Mouse (Mus musculus) liver, embryonic 14.5 days (tissue): ENCODE measurements around the gene Abcg2.

ENCODE experiments used
- CTCF ChIP-seq: IDR thresholded peaks from 2 replicates; pipeline ENCODE4 v1.5.1; 2016; ENCODE audit warnings: antibody characterized with exemption, low read depth, control low read depth
- EP300 ChIP-seq: IDR thresholded peaks from 2 replicates; pipeline ENCODE4 v1.6.1; 2016; ENCODE audit warnings: antibody characterized with exemption, low read depth

DNA sequence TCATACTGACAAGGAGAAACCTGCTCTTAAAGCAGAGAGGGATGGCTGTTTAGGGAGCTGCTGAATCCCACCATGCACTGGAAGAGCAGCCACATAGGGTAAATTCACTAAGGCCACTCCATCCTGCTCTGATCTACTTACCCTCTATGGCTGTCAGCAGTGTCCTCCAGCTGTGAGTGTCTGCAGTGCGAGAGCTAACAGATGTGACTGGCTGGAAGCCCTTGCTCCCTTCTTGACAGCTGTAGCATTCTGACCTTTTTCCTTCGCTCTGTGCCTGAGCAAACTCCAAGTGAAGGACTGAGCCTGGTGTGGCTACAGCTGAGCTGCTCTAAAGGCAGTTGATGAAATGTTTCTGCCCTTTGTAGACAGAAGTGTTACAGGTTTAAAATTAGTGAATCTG, 107.3 kb downstream of the Abcg2 start:
- no peak for TF ChIP-seq CTCF
- TF ChIP-seq EP300 = no peak
